Mouse (Mus musculus): Measurements from ENCODE around the gene Zranb3.

DNA sequence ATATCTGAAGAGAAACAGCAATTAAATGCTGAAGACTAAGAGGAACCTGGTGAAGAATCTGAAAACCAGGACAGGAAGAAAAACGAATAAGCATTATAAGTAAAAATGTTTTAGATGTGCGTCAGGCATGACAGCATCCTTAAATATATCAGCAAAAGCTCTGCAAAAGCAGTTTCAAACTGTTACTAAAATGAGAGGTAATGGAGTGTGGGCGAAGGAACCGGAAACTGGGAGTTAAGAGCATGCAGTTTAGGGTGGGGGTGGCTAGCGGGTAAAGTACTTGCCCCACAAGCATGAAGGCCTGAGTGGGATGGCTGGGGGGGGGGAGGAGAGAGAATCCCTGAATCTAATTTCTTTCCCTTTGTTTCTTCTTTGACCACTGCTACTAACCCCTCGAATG, 29.8 kb downstream of the Zranb3 start:
- TF ChIP-seq CTCF (IDR thresholded peaks at IDR 0.05; ENCODE audit: low read depth, low read length) (no peak), POLR2A (IDR thresholded peaks at IDR 0.05; ENCODE audit: borderline replicate concordance, low read depth, low read length) (no peak)
